Mouse (Mus musculus) liver, postnatal 0 days (tissue): ENCODE results near the gene Ccer2.

Experiments used
- CTCF ChIP-seq: sonication (generic); IDR thresholded peaks from 2 replicates; pipeline ENCODE4 v1.5.1; 2016; ENCODE audit warnings: antibody characterized with exemption, low read depth
- EP300 ChIP-seq: IDR thresholded peaks from 2 replicates; pipeline ENCODE4 v1.6.1; 2016; ENCODE audit warnings: antibody characterized with exemption, low read depth, mild to moderate bottlenecking

- no peak for TF ChIP-seq EP300
- peak; percentile 18; the same call in 1 of the 2 replicates for TF ChIP-seq CTCF
Measured at GRCm38 (mm10) chr7:28727649-28728340, 28.2 kb upstream of the Ccer2 start.
